Mouse (Mus musculus) intestine, embryonic 16.5 days (tissue): ENCODE measurements around the gene Plekhb2. TPM values are rescaled to one million over a fixed set of nuclear protein-coding genes. Genes with fewer than 3 reads are reported as not detected.

Experiments
- ATAC-seq: fragments of 200-750 bp; cut with Nextera tagmentation; 2 replicates; pipeline ENCODE4 v1.8.0; 2017; ENCODE audit warnings: moderate TSS enrichment, moderate library complexity
- H3K27ac ChIP-seq: fragments of 300-500 bp; sonication (generic); 2 replicates; pipeline ENCODE4 v1.5.1; 2014; ENCODE audit warnings: mild to moderate bottlenecking, low read length
- H3K27me3 ChIP-seq: fragments of 300-500 bp; sonication (generic); replicated peaks from 2 replicates; pipeline ENCODE4 v1.6.1; 2014; ENCODE audit warnings: low read length, control low read depth, mixed read lengths; ENCODE audit not compliant: control insufficient read depth, insufficient read depth
- H3K36me3 ChIP-seq: fragments of 300-500 bp; sonication (generic); 2 replicates; pipeline ENCODE4 v1.6.1; 2014; ENCODE audit warnings: low read length, control low read depth; ENCODE audit not compliant: control insufficient read depth, insufficient read depth
- H3K4me1 ChIP-seq: fragments of 300-500 bp; sonication (generic); 2 replicates; pipeline ENCODE4 v1.6.1; 2014; ENCODE audit warnings: low read length, control low read depth, mixed read lengths; ENCODE audit not compliant: control insufficient read depth, insufficient read depth
- H3K4me2 ChIP-seq: fragments of 300-500 bp; sonication (generic); 2 replicates; pipeline ENCODE4 v1.6.1; 2014; ENCODE audit warnings: low read depth, low read length, control low read depth
- H3K4me3 ChIP-seq: fragments of 300-500 bp; sonication (generic); 2 replicates; pipeline ENCODE4 v1.5.1; 2014; ENCODE audit warnings: mild to moderate bottlenecking, low read length
- H3K9ac ChIP-seq: fragments of 300-500 bp; sonication (generic); 2 replicates; pipeline ENCODE4 v1.6.1; 2014; ENCODE audit warnings: low read depth, low read length
- H3K9me3 ChIP-seq: fragments of 300-500 bp; sonication (generic); 2 replicates; pipeline ENCODE4 v1.6.1; 2016; ENCODE audit warnings: low read length, control low read depth; ENCODE audit not compliant: control insufficient read depth
- WGBS: fragments of 180-500 bp; shearing (Covaris S2); extraction: QIAGEN DNeasy Blood & Tissue Kit; methylation state at CpG from one replicate; pipeline ENCODE4 v1.1.7; 2014; 5-methylcytosine and 5-hydroxymethylcytosine counted together
- polyA plus RNA-seq: library from polyadenylated mRNA; unstranded; fragments of >200 nt; fragmentation: Nextera tagmentation; extraction: Ambion mirVana; gene quantifications from 2 replicates; pipeline ENCODE4 v1.2.1, GENCODE M21; 2015

Plekhb2 gene
- polyA plus RNA-seq, 1 experiment from 2014 or later = 118 TPM

- Histone ChIP-seq H3K4me1 (0 out of 2 replicates have a peak, but pooled peaks cover 3% of the 10 kb centered on the region), H3K9me3 (no peaks in the 10 kb centered on the region), H3K4me2 (no peak overlapping the region), H3K4me3 (no peak overlapping the region), H3K27me3 (no peaks in the 10 kb centered on the region), H3K27ac (no peak overlapping the region), H3K36me3 (peaks cover 7% of the 10 kb centered on the region; the same call in 1 of the 2 replicates), H3K9ac (no peak overlapping the region)
- ATAC-seq = no peak
- WGBS = 80% methylated on average over 3 of the region's 3 CpGs
Observed at GRCm38 (mm10) chr1:34859761-34860160, 10.0 kb downstream of the Plekhb2 start.

GRCm38 (mm10) chr1:34860205-34860604, 10.4 kb downstream of the Plekhb2 start:
- peaks cover 7% of the 10 kb centered on the region; the same call in 1 of the 2 replicates for H3K36me3 ChIP-seq
- WGBS = 87% methylated on average over 7 of the region's 7 CpGs
- ATAC-seq = no peak
- H3K9ac ChIP-seq = no peak overlapping the region
- H3K9me3 ChIP-seq = no peaks in the 10 kb centered on the region
- H3K27ac ChIP-seq = no peak overlapping the region
- no peak overlapping the region for H3K4me3 ChIP-seq
- no peaks in the 10 kb centered on the region for H3K4me1 ChIP-seq
- no peaks in the 10 kb centered on the region for H3K27me3 ChIP-seq
- H3K4me2 ChIP-seq = no peak overlapping the region

GRCm38 (mm10) chr1:34862877-34863276, 13.1 kb downstream of the Plekhb2 start:
- Histone ChIP-seq H3K9ac (no peak overlapping the region), H3K4me1 (no peaks in the 10 kb centered on the region), H3K4me3 (no peak overlapping the region), H3K4me2 (no peak overlapping the region), H3K9me3 (no peaks in the 10 kb centered on the region), H3K27me3 (no peaks in the 10 kb centered on the region), H3K27ac (no peak overlapping the region), H3K36me3 (peaks cover 7% of the 10 kb centered on the region; the same call in 1 of the 2 replicates)
- no peak for ATAC-seq
- 93% methylated on average over 13 of the region's 13 CpGs for WGBS

DNA sequence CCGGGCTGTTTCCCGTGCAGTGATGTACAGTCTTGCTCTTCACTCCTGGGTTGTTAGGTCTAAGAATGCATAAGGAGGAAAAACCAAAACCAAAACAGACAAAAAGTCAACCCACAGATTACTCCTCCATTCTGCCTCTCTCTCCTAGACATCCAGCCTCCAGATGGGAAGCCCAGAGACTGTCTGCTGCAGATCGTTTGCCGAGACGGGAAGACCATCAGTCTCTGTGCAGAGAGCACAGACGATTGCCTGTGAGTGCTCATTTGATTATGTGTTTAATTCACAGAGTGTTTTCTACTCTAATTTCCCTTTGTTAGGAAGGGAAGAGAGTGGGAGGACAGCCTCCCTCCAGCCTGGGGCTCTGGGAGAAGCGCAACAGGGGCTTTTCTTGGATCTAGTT, 13.5 kb downstream of the Plekhb2 start:
- no peaks in the 10 kb centered on the region for H3K27me3 ChIP-seq
- no peaks in the 10 kb centered on the region for H3K9me3 ChIP-seq
- 81% methylated on average over 7 of the region's 7 CpGs for WGBS
- peaks cover 7% of the 10 kb centered on the region; the same call in 1 of the 2 replicates for H3K36me3 ChIP-seq
- H3K4me2 ChIP-seq = no peak overlapping the region
- no peak overlapping the region for H3K9ac ChIP-seq
- H3K4me1 ChIP-seq = no peaks in the 10 kb centered on the region
- no peak overlapping the region for H3K27ac ChIP-seq
- H3K4me3 ChIP-seq = no peak overlapping the region
- ATAC-seq = no peak

GRCm38 (mm10) chr1:34864243-34864642, 14.5 kb downstream of the Plekhb2 start:
- Histone ChIP-seq H3K9ac (no peak overlapping the region), H3K27ac (no peak overlapping the region), H3K4me1 (no peaks in the 10 kb centered on the region), H3K36me3 (peaks cover 11% of the 10 kb centered on the region; the same call in 1 of the 2 replicates), H3K4me2 (no peak overlapping the region), H3K4me3 (no peak overlapping the region), H3K27me3 (no peaks in the 10 kb centered on the region), H3K9me3 (no peaks in the 10 kb centered on the region)
- WGBS = 47% methylated on average over 7 of the region's 7 CpGs
- no peak for ATAC-seq

GRCm38 (mm10) chr1:34865866-34866265, 16.1 kb downstream of the Plekhb2 start:
- Histone ChIP-seq H3K4me3 (no peak overlapping the region), H3K9ac (no peak overlapping the region), H3K27ac (no peak overlapping the region), H3K36me3 (peaks cover 15% of the 10 kb centered on the region; the same call in 1 of the 2 replicates), H3K4me1 (no peaks in the 10 kb centered on the region), H3K27me3 (no peaks in the 10 kb centered on the region), H3K9me3 (no peaks in the 10 kb centered on the region), H3K4me2 (no peak overlapping the region)
- no peak for ATAC-seq
- WGBS = 89% methylated on average over 9 of the region's 9 CpGs

- Histone ChIP-seq H3K4me1 (no peaks in the 10 kb centered on the region), H3K36me3 (peaks cover 20% of the 10 kb centered on the region; the same call in 1 of the 2 replicates), H3K9ac (no peak overlapping the region), H3K27me3 (no peaks in the 10 kb centered on the region), H3K4me2 (no peak overlapping the region), H3K9me3 (no peaks in the 10 kb centered on the region), H3K4me3 (no peak overlapping the region), H3K27ac (no peak overlapping the region)
- WGBS = 57% methylated on average over 10 of the region's 10 CpGs
- ATAC-seq = peak; percentile 61; the same call in 1 of the 2 replicates
Observed at GRCm38 (mm10) chr1:34866815-34867573, 17.2 kb downstream of the Plekhb2 start.

DNA sequence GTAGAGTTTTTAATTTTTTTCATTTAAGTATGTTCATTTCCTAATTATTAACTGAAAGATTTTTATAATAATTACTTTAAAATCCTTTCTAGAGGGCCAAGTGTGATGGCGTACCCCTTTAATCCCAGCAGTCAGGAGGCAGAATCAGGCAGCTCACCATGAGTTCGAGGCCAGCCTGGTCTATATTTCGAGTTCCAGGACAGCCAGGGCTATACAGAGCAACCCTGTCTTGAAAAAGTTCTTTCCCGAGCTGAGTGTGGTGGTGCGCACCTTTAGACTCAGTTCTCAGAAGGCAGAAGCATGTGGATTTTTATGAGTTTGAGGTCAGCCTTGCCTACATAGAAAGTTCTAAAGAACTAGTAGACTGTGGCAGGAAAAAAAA, 17.8 kb downstream of the Plekhb2 start:
- Histone ChIP-seq H3K4me3 (no peak overlapping the region), H3K27me3 (no peaks in the 10 kb centered on the region), H3K36me3 (peaks cover 18% of the 10 kb centered on the region; the same call in 1 of the 2 replicates), H3K4me1 (no peaks in the 10 kb centered on the region), H3K4me2 (no peak overlapping the region), H3K27ac (no peak overlapping the region), H3K9ac (no peak overlapping the region), H3K9me3 (no peaks in the 10 kb centered on the region)
- WGBS = 91% methylated on average over 5 of the region's 5 CpGs
- ATAC-seq = no peak

DNA sequence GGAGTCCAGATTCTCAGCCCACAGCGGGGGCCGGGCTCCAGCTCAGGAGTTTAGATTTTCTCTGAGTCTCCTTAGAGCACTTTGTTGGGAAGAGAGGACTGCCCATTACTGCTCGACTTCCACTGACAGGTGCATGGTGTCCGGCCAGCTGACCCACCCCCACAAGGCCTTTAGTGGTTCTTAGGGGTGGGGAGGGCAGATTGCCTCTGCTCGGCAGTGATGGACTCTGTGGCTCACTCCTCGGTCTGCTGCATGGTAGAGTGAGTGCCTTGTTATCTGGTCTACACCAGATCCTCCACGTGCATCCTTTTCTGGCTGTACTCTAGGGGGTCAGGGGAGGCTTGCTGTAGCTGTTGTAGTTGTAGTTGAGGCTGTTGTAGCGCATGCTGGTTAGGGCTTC, 18.6 kb downstream of the Plekhb2 start:
- WGBS = 91% methylated on average over 8 of the region's 8 CpGs
- no peak for ATAC-seq
- Histone ChIP-seq H3K27me3 (no peaks in the 10 kb centered on the region), H3K4me2 (no peak overlapping the region), H3K36me3 (peaks cover 14% of the 10 kb centered on the region; the same call in 1 of the 2 replicates), H3K4me1 (no peaks in the 10 kb centered on the region), H3K9ac (no peak overlapping the region), H3K9me3 (no peaks in the 10 kb centered on the region), H3K4me3 (no peak overlapping the region), H3K27ac (no peak overlapping the region)
